Mouse (Mus musculus) frontal cortex, postnatal 10 days (tissue): ENCODE measurements at regions not wholly inside any gene's neighbourhood (a gene's known extent, or its start where the extent isn't known, plus 50 kb on each side); places are given as distances from the start of the nearest gene placed in this dataset.

ENCODE experiments used
- DNase-seq, 2 experiments: peaks; one replicate each; pipeline ENCODE4 v3.0.0; 2022; ENCODE audit warnings: low spot score in 2 of 2, mixed read lengths in 1 of 2

- DNase-seq = peak in 1 of 2 experiments; percentile 32
Observed at GRCm38 (mm10) chr13:71008216-71008615, 166.6 kb upstream of the Adamts16 start.

DNA sequence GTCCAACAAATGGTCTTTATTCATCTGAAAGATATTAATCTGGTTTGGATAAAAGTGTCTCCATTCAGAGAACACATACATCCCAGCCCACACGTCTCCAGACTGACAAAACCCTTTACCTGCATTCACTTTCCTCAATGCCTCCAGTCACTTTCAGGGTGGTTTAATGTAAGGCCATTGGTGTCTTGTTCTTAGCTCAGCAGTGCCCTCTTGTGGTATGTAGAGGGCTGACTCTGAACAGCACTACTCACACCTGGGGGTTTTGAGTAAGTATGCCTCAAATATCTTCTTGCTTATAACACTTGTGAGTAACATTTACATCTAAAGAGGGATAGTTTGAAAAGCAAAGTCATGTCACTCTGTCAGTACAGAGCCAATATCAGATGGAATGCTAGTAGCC is 164.5 kb upstream of the Adamts16 start:
- DNase-seq = peak; percentile 11 to 41

- no peak for DNase-seq
Observed at GRCm38 (mm10) chr13:71003517-71003916, 161.9 kb upstream of the Adamts16 start.

DNA sequence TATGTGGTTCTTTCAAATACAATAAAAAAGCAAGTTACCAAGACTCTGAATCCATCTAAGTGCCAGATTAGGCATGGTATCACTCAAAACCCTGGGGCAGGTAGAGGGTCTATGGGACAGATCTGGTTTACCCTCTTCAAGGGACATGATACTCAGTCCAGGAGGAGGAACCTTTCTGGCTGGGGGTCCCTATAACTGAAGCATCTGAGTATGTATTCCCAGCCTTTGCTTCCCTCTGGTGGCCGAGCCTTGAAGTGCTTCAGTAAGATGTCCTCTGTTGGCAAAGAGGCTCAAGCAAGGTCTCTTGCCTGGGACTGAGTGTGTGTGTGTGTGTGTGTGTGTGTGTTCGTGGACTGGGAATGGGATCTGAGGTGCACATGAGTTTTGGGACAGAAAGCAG is 159.7 kb upstream of the Adamts16 start:
- peak; percentile 40 to 78 for DNase-seq

DNA sequence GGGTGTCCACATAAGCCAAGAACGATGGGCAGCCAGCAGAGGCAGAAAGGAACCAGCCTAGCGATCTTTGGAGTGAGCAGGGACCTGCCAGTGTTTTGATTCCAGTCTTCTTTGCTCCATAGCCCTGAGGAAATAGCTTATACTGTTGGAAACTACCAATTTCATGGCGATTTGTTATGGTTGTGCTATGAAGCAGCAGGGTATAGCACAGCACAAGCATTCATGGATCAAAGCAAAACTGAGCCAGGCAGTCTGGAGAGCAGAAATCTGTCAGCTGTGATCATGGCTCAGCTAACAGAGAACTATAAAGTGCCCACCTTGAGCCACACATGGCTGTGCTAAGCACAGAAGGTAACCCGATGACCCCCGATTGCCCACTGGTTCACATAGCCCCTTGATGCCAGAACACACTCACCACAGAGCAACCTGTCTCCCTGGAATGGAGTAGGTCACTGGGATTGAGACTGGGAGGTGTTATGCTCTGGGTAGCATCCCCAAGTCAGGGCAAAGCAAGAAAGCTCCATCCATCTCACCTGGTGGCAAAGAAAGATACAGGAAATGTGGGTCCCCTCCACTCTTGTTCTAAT is 158.9 kb upstream of the Adamts16 start:
- DNase-seq = no peak

GRCm38 (mm10) chr13:70993522-70993921 is 151.9 kb upstream of the Adamts16 start:
- DNase-seq = no peak

DNA sequence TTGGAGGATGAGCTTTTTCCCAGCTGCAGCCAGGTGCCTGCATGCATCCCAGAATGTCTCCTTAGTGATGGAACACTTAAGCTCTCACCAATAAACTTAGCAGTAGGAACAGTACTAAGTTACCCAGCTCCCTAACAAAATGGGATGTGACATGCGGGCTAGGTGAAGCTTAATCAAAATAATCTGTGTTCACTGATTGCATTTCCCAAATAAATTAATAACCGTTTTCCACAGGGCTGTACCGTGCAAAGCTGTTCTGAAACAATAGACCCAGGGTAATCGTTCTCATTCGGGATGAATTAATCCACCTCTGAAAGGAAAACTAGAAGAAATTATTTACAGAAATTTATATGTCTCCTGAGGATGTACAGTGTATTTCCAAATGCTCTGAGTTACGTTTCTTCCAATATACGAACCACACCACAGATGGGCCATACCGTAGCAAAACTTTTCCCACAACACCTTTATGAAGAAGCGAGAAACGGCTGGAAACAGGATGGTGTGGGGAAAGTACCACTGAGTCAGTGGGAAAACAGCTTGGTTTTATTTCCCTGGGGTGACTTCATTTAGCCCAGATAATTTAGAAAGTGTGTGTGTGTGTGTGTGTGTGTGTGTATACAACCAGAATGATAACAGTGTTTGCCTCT is 148.5 kb upstream of the Adamts16 start:
- no peak for DNase-seq

DNA sequence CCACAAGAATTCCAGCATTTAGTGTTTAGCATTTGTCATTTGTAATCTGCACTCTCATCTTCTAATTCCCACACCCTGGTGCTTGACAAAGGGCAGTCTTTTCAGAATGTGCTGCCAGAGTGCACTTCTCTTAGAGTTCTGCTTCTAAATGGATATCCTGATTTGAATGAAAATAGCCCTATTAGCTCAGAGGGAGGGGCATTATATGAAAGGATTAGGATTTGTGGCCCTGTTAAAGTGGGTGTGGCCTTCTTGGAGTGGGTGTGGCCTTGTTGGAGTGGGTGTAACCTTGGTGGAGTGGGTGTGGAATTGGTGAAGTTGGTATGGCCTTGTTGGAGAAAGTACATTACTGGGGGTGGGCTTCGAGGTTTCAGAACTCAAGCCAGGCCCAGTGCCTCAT is 137.7 kb upstream of the Adamts16 start:
- no peak for DNase-seq

- no peak for DNase-seq
Observed at GRCm38 (mm10) chr13:70978547-70979307, 137.1 kb upstream of the Adamts16 start.

GRCm38 (mm10) chr13:70969596-70969995 is 128.0 kb upstream of the Adamts16 start:
- DNase-seq = no peak

DNA sequence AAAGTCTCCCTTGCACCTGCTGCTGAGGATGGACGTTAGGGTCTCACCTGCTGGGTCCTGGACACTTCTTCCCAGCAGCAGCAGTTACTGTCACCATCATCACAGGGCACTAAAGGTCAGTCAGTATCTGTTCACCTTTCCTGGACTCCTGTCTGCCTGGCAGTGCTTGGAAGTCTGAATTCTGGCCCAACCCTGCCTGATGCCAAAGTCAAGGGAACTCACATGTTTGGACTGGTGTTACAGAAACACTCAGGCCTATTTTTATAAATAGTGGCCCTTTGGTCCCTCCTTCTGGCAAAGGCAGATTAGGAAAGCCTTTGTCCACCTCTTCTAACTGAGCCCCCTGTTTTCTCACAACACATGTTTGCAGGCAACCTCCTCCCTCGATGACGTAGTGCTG is 126.2 kb upstream of the Adamts16 start:
- no peak for DNase-seq

GRCm38 (mm10) chr13:70963384-70963783 is 121.8 kb upstream of the Adamts16 start:
- DNase-seq = no peak

DNA sequence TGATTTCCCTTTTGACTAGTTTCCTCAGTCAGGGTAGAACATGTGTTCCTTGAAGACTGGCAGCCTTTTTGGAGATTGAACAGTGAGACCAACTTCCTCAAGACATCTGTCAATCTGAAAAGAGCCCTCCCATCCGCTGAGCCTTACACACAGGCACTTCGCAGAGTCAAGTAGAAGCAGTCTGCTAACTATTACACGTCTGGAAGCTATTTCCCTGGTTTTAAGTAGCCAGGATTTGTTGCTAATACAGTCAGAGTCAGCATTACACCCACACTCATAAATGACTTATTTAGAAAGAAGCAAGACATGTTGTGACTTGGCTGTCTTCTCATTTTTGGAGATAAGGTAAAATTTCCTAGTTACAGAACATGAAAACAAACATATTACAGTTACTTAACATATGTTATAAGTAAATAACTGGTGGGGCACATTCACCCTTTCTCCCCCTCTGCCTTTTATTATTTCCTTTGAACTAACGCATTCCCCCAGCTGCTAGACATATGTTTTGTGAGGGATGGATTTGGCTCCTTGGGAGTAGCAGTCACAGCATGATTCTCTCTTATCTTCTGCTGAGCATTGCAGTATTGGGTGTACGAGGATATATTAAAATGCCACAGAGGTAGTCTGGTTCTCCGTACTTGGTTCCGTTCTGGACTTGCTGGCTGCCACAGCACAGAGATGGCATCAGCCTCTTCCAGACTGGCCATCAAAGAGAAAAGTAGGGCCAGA is 92.9 kb upstream of the Adamts16 start:
- no peak for DNase-seq

GRCm38 (mm10) chr13:70913834-70914233 is 72.2 kb upstream of the Adamts16 start:
- DNase-seq = no peak

DNA sequence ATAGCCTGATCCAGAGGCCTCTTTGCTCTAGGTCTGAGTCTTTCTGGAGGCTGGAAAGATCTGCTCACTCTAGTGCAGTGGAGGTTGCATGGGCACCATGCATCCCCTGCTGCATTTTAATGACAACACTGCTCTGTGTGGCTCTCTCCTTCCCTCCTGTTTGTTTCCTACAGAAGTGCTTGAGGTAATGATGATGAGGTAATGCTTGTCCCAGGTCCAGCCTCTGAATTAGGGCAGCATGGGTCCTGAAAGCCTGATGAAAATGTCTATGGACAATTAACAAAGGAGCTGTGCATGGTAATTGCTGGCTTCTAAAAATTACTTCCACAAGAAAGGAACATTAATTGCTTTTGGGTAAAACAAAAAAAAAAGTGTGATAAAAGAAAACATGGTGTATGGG is 69.3 kb upstream of the Adamts16 start:
- no peak for DNase-seq

GRCm38 (mm10) chr13:70904834-70905233 is 63.2 kb upstream of the Adamts16 start:
- no peak for DNase-seq

DNA sequence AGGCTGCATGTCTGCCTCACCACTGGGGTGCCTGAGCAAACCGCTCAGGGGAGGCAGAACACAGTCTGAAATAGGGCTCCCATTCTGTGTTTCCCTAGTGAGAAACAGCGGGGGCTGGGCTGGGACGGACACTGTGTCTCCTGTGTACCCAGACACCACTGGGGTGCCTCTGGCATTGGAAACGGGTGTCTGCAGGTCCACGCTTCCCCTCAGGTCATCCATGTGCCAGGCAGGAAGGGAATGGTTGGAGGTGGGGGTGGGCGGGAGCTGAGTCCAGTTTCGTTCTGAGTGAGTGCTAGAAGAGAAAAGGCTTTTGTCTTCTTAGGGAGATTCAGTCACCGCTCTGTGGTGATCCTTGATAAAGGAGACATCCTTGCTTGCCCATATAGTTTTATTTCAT is 62.2 kb upstream of the Adamts16 start:
- no peak for DNase-seq

- no peak for DNase-seq
Observed at GRCm38 (mm10) chr13:70903150-70903549, 61.5 kb upstream of the Adamts16 start.

GRCm38 (mm10) chr13:70902727-70903126 is 61.1 kb upstream of the Adamts16 start:
- no peak for DNase-seq

- no peak for DNase-seq
Observed at GRCm38 (mm10) chr13:70891634-70892033, 50.0 kb upstream of the Adamts16 start.
